ENCODE assay signal across 34 mouse cellular contexts in the genomic region with DNA sequence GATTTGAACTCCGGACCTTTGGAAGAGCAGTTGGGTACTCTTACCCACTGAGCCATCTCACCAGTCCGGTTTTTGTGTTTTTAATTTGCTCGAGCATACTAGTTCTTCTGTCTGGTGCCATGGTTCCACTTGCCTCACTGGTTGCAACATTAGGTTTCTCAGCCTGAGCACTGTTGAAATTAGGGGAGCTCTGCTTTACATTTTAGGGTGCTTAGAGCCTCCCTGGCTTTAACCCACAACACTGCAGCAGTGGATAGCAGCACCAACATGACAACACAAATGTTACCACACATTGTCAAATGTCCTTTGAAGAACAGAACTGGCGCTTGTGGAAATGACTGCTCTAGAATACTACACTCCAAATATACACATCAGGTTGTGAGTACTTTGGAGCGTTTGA.
"Had no signal": no experiment of that assay in that cellular context is flagged by ENCODE, and none has a peak within 500 bp of the region (broad histone marks: within the 10 kb centered on the region; RNA-seq: fewer than 3 reads in every experiment).

No protein-coding gene starts in this region.

- H3K9me3 ChIP-seq: heart, embryonic 10.5 days; heart, embryonic 15.5 days; hindbrain, embryonic 13.5 days; hindbrain, embryonic 15.5 days; intestine, embryonic 15.5 days had no signal

- H3K27ac ChIP-seq: heart, embryonic 10.5 days; heart, embryonic 13.5 days; heart, embryonic 15.5 days; hindbrain, embryonic 10.5 days; hindbrain, embryonic 12.5 days; hindbrain, embryonic 13.5 days; hindbrain, embryonic 14.5 days; hindbrain, embryonic 15.5 days; hindbrain, postnatal 0 days; intestine, embryonic 15.5 days; kidney, postnatal 0 days; layer of hippocampus, adult 2 months; left cerebral cortex, adult 2 months had no signal

- DNase-seq: heart, postnatal 10 days; heart, postnatal 14 days; heart, postnatal 36 days; heart, postnatal 4 days; kidney, adult 11 months; kidney, adult 18-20 months; kidney, adult 2 months; kidney, adult 8-10 months; kidney, adult 9 months; kidney, postnatal 10 days; kidney, postnatal 14 days; kidney, postnatal 25 days; kidney, postnatal 36 days; kidney, postnatal 4 days; layer of hippocampus, adult 9-11 months; layer of hippocampus, postnatal 36 days had no signal

- H3K4me3 ChIP-seq: heart, embryonic 10.5 days; heart, embryonic 13.5 days; heart, embryonic 15.5 days; hindbrain, embryonic 10.5 days; hindbrain, embryonic 12.5 days; hindbrain, embryonic 13.5 days; hindbrain, embryonic 15.5 days; intestine, embryonic 15.5 days; layer of hippocampus, adult 2 months; left cerebral cortex, adult 2 months had no signal

- H3K4me2 ChIP-seq: heart, embryonic 11.5 days; heart, embryonic 13.5 days; heart, embryonic 15.5 days; hindbrain, embryonic 12.5 days; hindbrain, embryonic 13.5 days; hindbrain, embryonic 14.5 days; hindbrain, embryonic 15.5 days; intestine, embryonic 15.5 days had no signal

- H3K36me3 ChIP-seq: heart, embryonic 10.5 days; heart, embryonic 13.5 days; heart, embryonic 15.5 days; hindbrain, embryonic 10.5 days; hindbrain, embryonic 12.5 days; hindbrain, embryonic 13.5 days; hindbrain, embryonic 15.5 days; intestine, embryonic 15.5 days had no signal

- H3K4me1 ChIP-seq: heart, embryonic 10.5 days; heart, embryonic 13.5 days; heart, embryonic 15.5 days; hindbrain, embryonic 10.5 days; hindbrain, embryonic 12.5 days; hindbrain, embryonic 13.5 days; hindbrain, embryonic 15.5 days; intestine, embryonic 15.5 days had no signal

- H3K27me3 ChIP-seq: heart, embryonic 13.5 days; heart, embryonic 15.5 days; hindbrain, embryonic 12.5 days; hindbrain, embryonic 13.5 days; hindbrain, embryonic 15.5 days; intestine, embryonic 15.5 days had no signal

- H3K9ac ChIP-seq: heart, embryonic 13.5 days; heart, embryonic 15.5 days; hindbrain, embryonic 12.5 days; hindbrain, embryonic 13.5 days; hindbrain, embryonic 14.5 days; hindbrain, embryonic 15.5 days; intestine, embryonic 15.5 days had no signal

- ATAC-seq: hindbrain, embryonic 16.5 days; hindbrain, postnatal 0 days; inflammation-experienced regulatory T-cells, adult 6 months; intestine, embryonic 15.5 days; intestine, embryonic 16.5 days; intestine, postnatal 0 days had no signal
